Mouse (Mus musculus): ENCODE measurements around the gene Mad2l1bp.

The Mad2l1bp gene

GRCm38 (mm10) chr17:46152847-46153782, at the start of gene Mad2l1bp:
Gene Mad2l1bp, minus strand, starts transcription at chr17:46153553.
- peak; percentile 86 to 94 for DNase-seq (ENCODE audit: low spot score in 2 of 2)

- no peak for DNase-seq (ENCODE audit: low spot score in 2 of 2)
Observed at GRCm38 (mm10) chr17:46203078-46203477, 49.7 kb upstream of the Mad2l1bp start.

- DNase-seq (ENCODE audit: low spot score in 2 of 2), result peak; percentile 92 to 96
Observed at GRCm38 (mm10) chr17:46202421-46203071, 49.2 kb upstream of the Mad2l1bp start, which contains the start of the genes Polh and Xpo5. Gene Polh, minus strand, starts transcription at chr17:46202645. Gene Xpo5, plus strand, starts transcription at chr17:46202782.

GRCm38 (mm10) chr17:46201151-46201550, 47.8 kb upstream of the Mad2l1bp start:
- DNase-seq (ENCODE audit: low spot score in 2 of 2), result peak in 1 of 2 experiments; percentile 44

- no peak for DNase-seq (ENCODE audit: low spot score in 2 of 2)
Observed at GRCm38 (mm10) chr17:46188829-46189228, 35.5 kb upstream of the Mad2l1bp start.

GRCm38 (mm10) chr17:46182273-46182672, 28.9 kb upstream of the Mad2l1bp start:
- DNase-seq (ENCODE audit: low spot score in 2 of 2), result no peak

GRCm38 (mm10) chr17:46170538-46170937, 17.2 kb upstream of the Mad2l1bp start:
- peak in 1 of 2 experiments; percentile 60 for DNase-seq (ENCODE audit: low spot score in 2 of 2)

- no peak for DNase-seq (ENCODE audit: low spot score in 2 of 2)
Observed at GRCm38 (mm10) chr17:46168768-46169167, 15.4 kb upstream of the Mad2l1bp start.

GRCm38 (mm10) chr17:46168318-46168717, 15.0 kb upstream of the Mad2l1bp start:
- DNase-seq (ENCODE audit: low spot score in 2 of 2), result no peak

- no peak for DNase-seq (ENCODE audit: low spot score in 2 of 2)
Observed at GRCm38 (mm10) chr17:46167014-46167413, 13.7 kb upstream of the Mad2l1bp start.

GRCm38 (mm10) chr17:46166270-46166669, 12.9 kb upstream of the Mad2l1bp start:
- DNase-seq (ENCODE audit: low spot score in 2 of 2), result no peak

GRCm38 (mm10) chr17:46165460-46165859, 12.1 kb upstream of the Mad2l1bp start:
- DNase-seq (ENCODE audit: low spot score in 2 of 2), result no peak

GRCm38 (mm10) chr17:46164791-46165190, 11.4 kb upstream of the Mad2l1bp start:
- no peak for DNase-seq (ENCODE audit: low spot score in 2 of 2)

- DNase-seq (ENCODE audit: low spot score in 2 of 2), result no peak
Observed at GRCm38 (mm10) chr17:46164301-46164700, 10.9 kb upstream of the Mad2l1bp start.

- peak; percentile 58 to 61 for DNase-seq (ENCODE audit: low spot score in 2 of 2)
Observed at GRCm38 (mm10) chr17:46162951-46163421, 9.6 kb upstream of the Mad2l1bp start.

- peak in 1 of 2 experiments; percentile 30 for DNase-seq (ENCODE audit: low spot score in 2 of 2)
Observed at GRCm38 (mm10) chr17:46162551-46162950, 9.2 kb upstream of the Mad2l1bp start.

- peak in 1 of 2 experiments; percentile 28 for DNase-seq (ENCODE audit: low spot score in 2 of 2)
Observed at GRCm38 (mm10) chr17:46161710-46162109, 8.4 kb upstream of the Mad2l1bp start.

GRCm38 (mm10) chr17:46161179-46161578, 7.8 kb upstream of the Mad2l1bp start:
- no peak for DNase-seq (ENCODE audit: low spot score in 2 of 2)

GRCm38 (mm10) chr17:46160686-46161085, 7.3 kb upstream of the Mad2l1bp start, which contains the start of gene Gtpbp2:
Gene Gtpbp2, plus strand, starts transcription at chr17:46161032.
- DNase-seq (ENCODE audit: low spot score in 2 of 2), result peak; percentile 89 to 97

GRCm38 (mm10) chr17:46160090-46160662, 6.8 kb upstream of the Mad2l1bp start:
- DNase-seq (ENCODE audit: low spot score in 2 of 2), result peak; percentile 95 to 96

- peak; percentile 72 for DNase-seq (ENCODE audit: low spot score in 2 of 2)
Observed at GRCm38 (mm10) chr17:46159236-46159635, 5.9 kb upstream of the Mad2l1bp start.

- no peak for DNase-seq (ENCODE audit: low spot score in 2 of 2)
Observed at GRCm38 (mm10) chr17:46157131-46157530, 3.8 kb upstream of the Mad2l1bp start.
